Mouse (Mus musculus) testis, postnatal 14 days (tissue): ENCODE data around the gene Spata16.
"Not testable (repeated sequence)": the region's sequence is repeated elsewhere in the genome, so short reads cannot be mapped to it uniquely, and the experiment has no call there.

ENCODE experiments used
- DNase-seq: peaks from one replicate; pipeline ENCODE4 v3.0.0; 2021; ENCODE audit warnings: low spot score

The Spata16 gene

DNA sequence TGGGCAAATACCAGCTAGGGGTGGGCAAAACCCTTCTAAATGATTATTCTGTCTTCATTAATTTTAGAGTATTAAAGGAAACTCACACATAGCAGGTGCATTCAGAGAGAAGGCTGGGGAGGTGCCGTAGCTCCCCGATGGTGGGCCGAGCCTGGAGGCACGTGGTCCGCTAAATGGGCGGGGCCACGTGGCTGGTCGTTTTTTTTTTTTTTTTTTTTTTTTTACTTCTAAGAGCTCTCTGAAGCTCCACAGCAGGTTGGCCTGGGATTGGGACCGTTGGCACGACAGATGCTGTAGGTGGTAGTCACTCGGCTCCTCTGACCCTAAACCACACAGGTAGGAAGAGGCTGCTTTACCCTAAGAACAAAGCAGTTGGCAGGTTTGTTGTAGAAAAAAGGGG lies at the start of gene Spata16:
TSS of gene Spata16 (plus strand) at position 219 of the 400 bp plus-strand sequence.
- DNase-seq = no peak

- no peak for DNase-seq
Measured at GRCm38 (mm10) chr3:26604861-26605260, 32.6 kb upstream of the Spata16 start.

DNA sequence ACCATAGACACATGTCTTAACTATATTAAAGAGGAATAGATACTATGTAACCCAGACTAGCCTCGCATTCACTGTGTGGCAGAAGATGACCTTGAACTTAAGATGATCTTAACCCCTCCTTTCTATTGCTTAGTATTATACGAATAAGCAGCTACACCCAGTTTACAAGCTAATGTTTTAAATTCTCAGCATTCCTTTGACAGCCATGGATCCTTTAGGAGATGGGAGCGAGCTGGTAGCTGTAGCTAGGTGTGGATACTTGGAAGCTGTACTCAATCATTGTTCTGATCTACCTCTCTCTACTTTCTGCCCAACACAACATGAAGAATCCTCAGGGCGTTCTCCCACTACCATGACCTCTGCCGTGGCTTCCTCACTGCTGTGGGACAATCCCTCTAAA lies 28.9 kb upstream of the Spata16 start:
- no peak for DNase-seq

DNA sequence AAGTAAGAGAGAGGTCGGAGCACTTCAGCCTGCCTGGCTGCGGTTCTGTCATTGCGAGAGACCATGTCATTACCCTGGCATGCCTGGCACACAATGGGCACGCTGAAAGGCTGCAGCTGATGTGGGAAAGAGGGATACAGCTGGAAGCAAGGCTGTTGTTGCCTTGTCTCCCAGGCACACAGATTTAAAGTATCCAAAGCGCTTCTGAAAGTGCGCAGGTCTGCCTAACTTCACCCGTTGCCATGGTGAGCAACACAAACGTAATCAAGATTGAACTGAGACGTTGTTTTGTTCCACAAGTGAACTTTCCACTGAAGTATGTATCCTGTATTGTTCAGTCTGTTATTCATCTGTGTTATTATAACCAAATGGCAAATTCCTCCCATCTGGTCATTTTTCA lies 1.8 kb downstream of the Spata16 start:
- no peak for DNase-seq

DNA sequence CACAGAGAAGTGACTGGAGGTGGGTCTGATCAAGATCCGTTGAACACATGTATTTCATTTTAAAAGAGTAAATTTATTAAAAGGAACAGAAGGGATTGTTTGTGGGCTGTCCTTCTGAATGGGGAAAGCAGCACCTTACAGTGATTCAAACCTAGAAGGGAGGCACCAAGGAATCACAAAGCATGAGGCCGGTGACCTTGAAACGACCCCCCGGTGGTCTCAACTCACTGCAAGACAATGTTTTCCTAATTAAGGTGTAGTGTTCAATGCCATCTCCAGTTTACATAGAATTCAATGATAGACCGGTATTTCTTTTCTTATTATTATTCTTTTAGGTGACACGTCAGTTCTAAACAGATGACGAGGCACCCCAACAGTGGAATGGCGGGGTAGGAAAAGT lies 2.4 kb downstream of the Spata16 start:
- no peak for DNase-seq

GRCm38 (mm10) chr3:26640321-26641075 lies 3.1 kb downstream of the Spata16 start:
- no peak for DNase-seq

DNA sequence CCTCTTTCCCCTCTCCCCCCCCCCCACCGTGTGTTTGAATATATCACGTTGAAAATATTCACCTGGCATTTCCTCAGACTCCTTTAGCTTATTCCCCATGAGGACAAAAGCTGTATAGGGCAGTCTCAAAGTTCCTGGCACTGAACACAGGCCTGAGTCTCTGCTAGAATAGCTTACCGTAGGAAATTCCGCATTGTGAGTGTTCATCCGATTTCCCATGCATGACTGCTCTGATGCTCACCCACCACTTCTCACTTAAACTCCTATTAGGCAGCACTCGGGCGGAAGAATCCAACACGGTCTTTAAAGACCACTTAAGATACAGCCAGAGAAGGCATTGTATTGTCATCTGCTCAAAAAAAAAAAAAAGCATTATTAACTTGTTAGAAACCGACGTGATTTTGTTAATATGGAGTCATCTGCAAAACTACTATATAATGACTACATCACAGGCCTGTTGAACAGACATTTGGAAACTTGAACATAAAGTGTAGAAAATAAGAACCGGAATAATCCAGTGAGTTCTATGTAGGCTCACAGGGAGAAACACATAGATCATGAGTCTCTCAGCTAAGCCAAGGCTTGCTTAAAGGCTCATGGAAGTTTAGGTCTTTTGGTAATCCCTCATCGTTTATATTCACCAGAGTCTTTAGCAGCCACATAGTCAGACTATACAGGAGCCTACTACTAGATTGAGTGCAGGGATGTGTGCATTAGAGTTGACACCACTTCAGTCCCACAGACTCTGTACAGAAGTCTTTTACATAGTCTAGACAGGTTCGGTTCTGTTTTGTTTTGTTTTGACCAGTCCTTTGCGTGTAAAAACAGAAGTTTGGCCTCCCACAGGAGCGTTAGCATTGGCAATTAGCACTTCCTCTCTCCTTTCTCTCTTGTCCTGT lies 4.2 kb downstream of the Spata16 start:
- no peak for DNase-seq

DNA sequence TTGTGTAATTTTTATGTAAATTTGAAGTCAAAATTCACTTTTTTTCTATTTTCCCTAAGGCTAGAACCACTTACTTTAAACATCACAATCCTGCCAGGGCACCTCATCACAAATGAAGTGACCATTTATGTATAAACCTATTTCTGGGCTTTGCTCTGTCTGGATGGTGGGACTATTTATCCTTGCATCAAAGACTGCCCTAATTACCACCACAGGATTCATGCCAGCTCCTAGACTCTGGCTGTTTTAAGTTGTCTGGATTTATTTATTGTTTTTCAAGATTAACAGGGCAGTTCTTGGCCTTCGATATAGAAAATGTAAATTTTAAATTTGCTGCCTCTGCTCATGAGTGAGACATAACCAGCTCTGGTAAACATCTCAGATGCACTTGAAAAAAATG lies 6.7 kb downstream of the Spata16 start:
- no peak for DNase-seq

GRCm38 (mm10) chr3:26646834-26647233 lies 9.4 kb downstream of the Spata16 start:
- no peak for DNase-seq

DNA sequence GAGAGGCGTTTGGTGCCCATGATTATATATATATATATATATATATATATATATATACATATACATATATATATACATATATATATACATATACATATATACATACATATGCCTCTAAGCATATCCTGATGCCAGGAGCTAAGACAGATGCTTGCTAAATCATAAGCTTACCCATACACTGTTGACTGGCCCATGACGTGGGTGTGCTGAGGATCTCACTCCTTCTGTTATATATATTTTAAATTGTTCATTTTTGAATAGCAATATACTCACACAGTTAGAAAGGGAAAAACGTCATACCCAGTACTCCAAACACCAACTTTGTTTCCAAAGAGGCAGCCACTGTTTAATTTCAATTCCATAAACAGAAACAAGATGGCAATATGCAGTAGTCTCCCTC lies 48.4 kb downstream of the Spata16 start:
- DNase-seq = no peak

- DNase-seq = not testable (repeated sequence)
Measured at GRCm38 (mm10) chr3:26709492-26709891, 72.1 kb downstream of the Spata16 start.

- no peak for DNase-seq
Measured at GRCm38 (mm10) chr3:26727526-26727925, 90.1 kb downstream of the Spata16 start.

- no peak for DNase-seq
Measured at GRCm38 (mm10) chr3:26750492-26750891, 113.1 kb downstream of the Spata16 start.

DNA sequence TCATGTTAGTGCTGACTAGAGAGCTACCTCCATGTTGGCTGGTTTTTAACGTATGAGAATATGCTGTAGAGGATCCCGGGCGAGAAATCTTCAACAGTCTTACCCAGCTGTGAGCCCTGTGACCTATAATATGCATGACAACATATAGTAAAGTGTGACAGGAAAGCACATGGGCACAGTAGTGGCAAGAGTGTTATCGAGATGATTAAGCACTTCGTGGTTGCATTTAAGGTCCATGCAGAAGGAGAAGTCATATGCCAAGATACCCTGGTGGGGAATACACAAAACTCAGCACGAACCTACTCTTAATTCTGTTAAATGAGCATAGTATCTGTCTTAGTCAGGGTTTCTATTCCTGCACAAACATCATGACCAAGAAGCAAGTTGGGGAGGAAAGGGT lies 115.0 kb downstream of the Spata16 start:
- no peak for DNase-seq

GRCm38 (mm10) chr3:26793334-26794101 lies 156.1 kb downstream of the Spata16 start:
- DNase-seq = no peak

- DNase-seq = no peak
Measured at GRCm38 (mm10) chr3:26795851-26796538, 158.6 kb downstream of the Spata16 start.

- DNase-seq = no peak
Measured at GRCm38 (mm10) chr3:26796954-26797353, 159.5 kb downstream of the Spata16 start.

DNA sequence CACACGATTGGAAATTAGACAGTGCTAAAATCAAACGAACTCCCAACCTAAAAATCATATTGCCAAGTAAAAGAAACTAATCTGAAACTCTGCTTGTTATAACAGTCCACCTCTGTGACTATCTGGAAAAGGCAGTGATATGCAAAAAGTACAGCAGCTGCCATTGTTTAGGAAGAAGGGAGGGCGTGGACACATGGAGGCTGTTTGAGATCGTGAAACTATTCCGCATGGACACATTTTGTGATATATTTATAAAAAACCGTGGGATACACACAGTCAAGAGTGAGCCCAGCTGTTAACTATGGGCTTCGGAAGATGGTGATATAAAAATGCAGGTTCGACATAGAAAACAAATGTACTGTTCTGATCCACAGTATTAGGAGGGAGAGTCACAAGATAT lies 176.9 kb downstream of the Spata16 start:
- no peak for DNase-seq

- DNase-seq = no peak
Measured at GRCm38 (mm10) chr3:26815764-26816163, 178.3 kb downstream of the Spata16 start.

GRCm38 (mm10) chr3:26819398-26819797 lies 182.0 kb downstream of the Spata16 start:
- DNase-seq = no peak

DNA sequence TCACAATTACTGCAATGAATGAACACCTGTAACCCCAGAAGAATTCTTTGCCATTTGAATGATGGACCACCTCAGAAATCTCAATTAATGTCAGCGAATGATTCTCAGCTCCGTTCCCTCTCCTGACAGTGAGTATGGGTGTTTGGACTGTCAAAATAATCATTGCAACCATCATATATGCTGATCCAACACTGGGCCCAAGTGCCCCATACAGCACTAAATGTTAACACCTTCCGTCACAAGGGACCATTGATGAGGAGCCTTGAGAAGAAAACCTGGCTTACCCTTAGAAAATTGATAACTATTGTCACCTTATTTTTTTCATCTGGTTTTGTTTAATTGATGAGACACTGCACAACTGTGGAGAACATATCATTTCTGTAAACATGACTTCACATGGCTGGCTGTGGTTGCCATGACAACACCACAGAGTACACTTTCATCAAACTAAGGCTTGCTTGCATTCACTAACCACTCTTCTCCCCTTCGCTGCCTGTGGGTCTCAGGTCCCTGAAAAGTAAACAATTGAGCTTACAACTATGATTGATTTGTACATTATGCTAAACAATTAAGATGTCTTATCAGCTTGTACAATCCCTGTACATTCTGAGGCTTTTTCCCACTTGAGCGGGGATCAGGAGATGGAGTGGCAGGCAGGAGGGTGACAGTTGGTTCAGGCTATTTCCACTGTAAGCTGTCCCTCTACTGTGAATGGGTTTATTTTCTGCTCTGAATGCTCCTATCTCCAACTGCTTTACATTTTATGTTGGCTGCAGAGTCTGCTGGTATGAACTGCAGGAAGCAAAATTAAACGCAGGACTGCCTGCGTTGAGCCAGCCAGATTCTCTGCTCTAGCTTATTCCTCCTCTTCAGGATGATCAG lies 189.8 kb downstream of the Spata16 start:
- no peak for DNase-seq
